Mouse (Mus musculus) embryonic facial prominence, embryonic 15.5 days (tissue): ENCODE data around the gene Agap1. TPM values are rescaled to one million over a fixed set of nuclear protein-coding genes. Genes with fewer than 3 reads are reported as not detected.

Experiments used
- ATAC-seq: fragments of 200-750 bp; cut with Nextera tagmentation; 2 replicates; pipeline ENCODE4 v1.8.0; 2017; ENCODE audit warnings: low read depth, moderate TSS enrichment; ENCODE audit not compliant: insufficient number of reproducible peaks, low FRiP score, low TSS enrichment
- H3K27ac ChIP-seq: fragments of 300-500 bp; sonication (generic); replicated peaks from 2 replicates; pipeline ENCODE4 v1.5.1; 2015; ENCODE audit warnings: mild to moderate bottlenecking, inconsistent platforms
- H3K27me3 ChIP-seq: fragments of 300-500 bp; sonication (generic); 2 replicates; pipeline ENCODE4 v1.6.1; 2015; ENCODE audit warnings: inconsistent platforms
- H3K36me3 ChIP-seq: fragments of 300-500 bp; sonication (generic); 2 replicates; pipeline ENCODE4 v1.6.1; 2015; ENCODE audit warnings: mild to moderate bottlenecking, inconsistent platforms
- H3K4me1 ChIP-seq: fragments of 300-500 bp; sonication (generic); 2 replicates; pipeline ENCODE4 v1.6.1; 2015; ENCODE audit warnings: inconsistent platforms
- H3K4me2 ChIP-seq: fragments of 300-500 bp; sonication (generic); replicated peaks from 2 replicates; pipeline ENCODE4 v1.6.1; 2015; ENCODE audit warnings: mild to moderate bottlenecking, inconsistent platforms
- H3K4me3 ChIP-seq: fragments of 300-500 bp; sonication (generic); replicated peaks from 2 replicates; pipeline ENCODE4 v1.5.1; 2015; ENCODE audit warnings: mild to moderate bottlenecking, inconsistent platforms
- H3K9ac ChIP-seq: fragments of 300-500 bp; sonication (generic); 2 replicates; pipeline ENCODE4 v1.6.1; 2015; ENCODE audit warnings: inconsistent platforms
- H3K9me3 ChIP-seq: fragments of 300-500 bp; sonication (generic); replicated peaks from 2 replicates; pipeline ENCODE4 v1.6.1; 2016; ENCODE audit warnings: inconsistent platforms
- WGBS: fragments of 180-500 bp; shearing (Covaris S2); methylation state at CpG from one replicate; pipeline ENCODE4 v1.1.7; 2015; 5-methylcytosine and 5-hydroxymethylcytosine counted together
- polyA plus RNA-seq: library from polyadenylated mRNA; unstranded; fragments of >200 nt; fragmentation: Nextera tagmentation; extraction: Ambion mirVana; gene quantifications from 2 replicates; pipeline ENCODE4 v1.2.1, GENCODE M21; 2015

Agap1 gene
- polyA plus RNA-seq, 1 experiment from 2014 or later, result 13.4 TPM

- 22% methylated on average over 16 of the region's 16 CpGs for WGBS
- Histone ChIP-seq H3K4me2 (no peak overlapping the region), H3K36me3 (no peaks in the 10 kb centered on the region), H3K9ac (no peak overlapping the region), H3K27ac (no peak overlapping the region), H3K4me1 (peaks cover 23% of the 10 kb centered on the region), H3K27me3 (peaks cover 97% of the 10 kb centered on the region), H3K9me3 (no peaks in the 10 kb centered on the region), H3K4me3 (no peak overlapping the region)
- no peak for ATAC-seq
Measured at GRCm38 (mm10) chr1:89939596-89939960, 485.0 kb downstream of the Agap1 start.

- peaks cover 96% of the 10 kb centered on the region for H3K27me3 ChIP-seq
- no peak overlapping the region for H3K9ac ChIP-seq
- no peaks in the 10 kb centered on the region for H3K9me3 ChIP-seq
- H3K4me2 ChIP-seq, result peak overlapping the region; percentile 38
- H3K27ac ChIP-seq, result no peak overlapping the region
- H3K4me3 ChIP-seq, result peak overlapping the region; percentile 8; the same call in 1 of the 2 replicates
- peaks cover 23% of the 10 kb centered on the region for H3K4me1 ChIP-seq
- ATAC-seq, result no peak
- H3K36me3 ChIP-seq, result no peaks in the 10 kb centered on the region
- WGBS, result 4% methylated on average over 34 of the region's 34 CpGs
Measured at GRCm38 (mm10) chr1:89939981-89940726, 485.5 kb downstream of the Agap1 start.

- WGBS, result 11% methylated on average over 15 of the region's 15 CpGs
- Histone ChIP-seq H3K4me2 (no peak overlapping the region), H3K27ac (no peak overlapping the region), H3K27me3 (peaks cover 96% of the 10 kb centered on the region), H3K9ac (no peak overlapping the region), H3K4me3 (no peak overlapping the region), H3K9me3 (no peaks in the 10 kb centered on the region), H3K36me3 (no peaks in the 10 kb centered on the region), H3K4me1 (peaks cover 19% of the 10 kb centered on the region)
- ATAC-seq, result no peak
Measured at GRCm38 (mm10) chr1:89940961-89941524, 486.4 kb downstream of the Agap1 start.

GRCm38 (mm10) chr1:89941701-89942381 is 487.2 kb downstream of the Agap1 start:
- H3K9me3 ChIP-seq, result no peaks in the 10 kb centered on the region
- no peaks in the 10 kb centered on the region for H3K36me3 ChIP-seq
- WGBS, result 2% methylated on average over 40 of the region's 40 CpGs
- H3K4me2 ChIP-seq, result peak overlapping the region; percentile 41
- ATAC-seq, result no peak
- H3K4me1 ChIP-seq, result peaks cover 19% of the 10 kb centered on the region
- H3K27me3 ChIP-seq, result peaks cover 92% of the 10 kb centered on the region
- H3K9ac ChIP-seq, result no peak overlapping the region
- H3K27ac ChIP-seq, result no peak overlapping the region
- H3K4me3 ChIP-seq, result peak overlapping the region; percentile 24

- peaks cover 90% of the 10 kb centered on the region for H3K27me3 ChIP-seq
- no peak overlapping the region for H3K27ac ChIP-seq
- peaks cover 19% of the 10 kb centered on the region for H3K4me1 ChIP-seq
- ATAC-seq, result no peak
- WGBS, result 5% methylated on average over 15 of the region's 15 CpGs
- H3K9ac ChIP-seq, result no peak overlapping the region
- no peaks in the 10 kb centered on the region for H3K36me3 ChIP-seq
- H3K4me2 ChIP-seq, result peak overlapping the region; percentile 41
- peak overlapping the region; percentile 24; the same call in 1 of the 2 replicates for H3K4me3 ChIP-seq
- no peaks in the 10 kb centered on the region for H3K9me3 ChIP-seq
Measured at GRCm38 (mm10) chr1:89942395-89942976, 487.9 kb downstream of the Agap1 start.

- Histone ChIP-seq H3K36me3 (no peaks in the 10 kb centered on the region), H3K9ac (no peak overlapping the region), H3K4me2 (no peak overlapping the region), H3K9me3 (no peaks in the 10 kb centered on the region), H3K27ac (no peak overlapping the region), H3K4me1 (peaks cover 19% of the 10 kb centered on the region), H3K4me3 (no peak overlapping the region), H3K27me3 (peaks cover 90% of the 10 kb centered on the region)
- WGBS, result 3% methylated on average over 16 of the region's 16 CpGs
- no peak for ATAC-seq
Measured at GRCm38 (mm10) chr1:89943202-89943601, 488.6 kb downstream of the Agap1 start.
